Mouse (Mus musculus): Measurements from ENCODE around the gene Nlrx1.

The Nlrx1 gene

DNA sequence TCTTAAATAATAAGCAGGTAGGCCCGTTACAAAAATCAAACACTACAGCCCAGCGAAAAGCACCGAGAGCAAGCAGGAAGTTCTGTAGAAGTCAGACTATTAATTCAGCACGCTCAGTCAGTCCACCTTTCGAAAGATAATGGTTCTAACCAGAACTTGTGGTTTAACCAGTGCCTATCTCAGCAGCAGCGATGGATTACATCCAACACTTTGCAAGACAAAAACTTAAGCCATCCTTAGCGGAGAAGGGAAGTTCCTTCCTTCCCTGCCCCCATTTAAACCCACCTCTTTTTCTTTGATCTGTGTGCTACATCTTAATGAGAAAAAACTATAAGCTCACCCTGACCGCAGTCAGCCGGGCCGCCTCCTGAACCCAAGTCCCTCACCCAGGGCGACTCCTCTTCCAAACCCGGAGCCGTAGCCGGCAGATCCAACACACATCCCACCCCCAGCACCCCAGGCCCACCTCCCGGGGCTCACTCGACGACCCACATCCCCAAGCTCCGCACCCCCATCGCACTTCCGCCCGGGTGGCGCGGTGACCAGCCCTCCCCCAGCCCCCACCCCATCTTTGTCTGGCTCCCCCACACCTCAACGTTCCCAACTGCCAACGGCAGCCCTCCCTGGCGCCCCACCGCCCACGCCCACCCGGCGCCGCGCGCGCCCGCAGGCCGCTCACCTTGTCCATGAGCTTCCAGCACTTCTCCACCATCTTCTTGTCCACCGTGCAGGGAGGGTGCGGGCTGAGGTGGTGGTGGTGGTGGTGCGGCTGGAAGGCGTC lies 35.2 kb downstream of the Nlrx1 start:
- no peak for TF ChIP-seq GATA4 (IDR thresholded peaks at IDR 0.05; ENCODE audit: insufficient replicate concordance, low read length)

DNA sequence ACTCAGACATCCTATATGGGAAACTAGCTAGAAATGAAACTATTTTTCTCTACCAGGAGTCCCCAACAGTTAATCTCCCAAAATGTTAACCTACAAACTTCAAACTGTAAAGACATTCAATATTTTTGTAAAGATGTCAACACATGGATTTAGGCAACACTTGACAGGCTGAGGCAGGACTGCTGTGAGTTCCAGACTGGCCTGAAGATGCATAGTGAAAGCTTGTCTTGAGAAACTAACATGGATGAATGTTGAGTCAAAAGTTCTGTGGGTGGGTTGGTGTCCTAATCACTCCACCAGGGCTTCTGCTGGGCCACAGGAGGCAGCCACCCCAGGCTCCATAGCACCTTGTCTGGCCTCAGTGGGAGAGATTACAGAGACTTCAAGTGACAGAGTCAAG lies 36.8 kb downstream of the Nlrx1 start:
- TF ChIP-seq GATA4 (IDR thresholded peaks at IDR 0.05; ENCODE audit: insufficient replicate concordance, low read length): no peak

DNA sequence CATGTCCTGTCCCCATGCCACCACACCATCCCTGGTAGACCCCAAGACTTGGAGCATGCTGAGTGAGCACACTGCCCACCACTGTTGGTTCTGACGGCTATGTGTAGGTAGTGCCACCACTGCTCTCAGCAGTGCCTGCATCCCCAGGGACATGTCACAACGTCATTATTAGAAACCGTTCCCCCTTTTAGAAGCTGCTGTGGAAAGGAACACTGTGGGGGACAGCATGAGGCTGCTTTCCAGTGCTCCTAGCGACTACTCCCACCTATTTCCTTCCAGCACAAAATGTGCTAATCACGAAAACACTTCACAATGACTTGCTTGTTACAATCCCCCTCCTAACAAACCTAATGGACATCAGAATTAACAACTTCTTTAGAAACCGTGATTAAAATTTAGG lies 42.4 kb downstream of the Nlrx1 start:
- TF ChIP-seq GATA4 (IDR thresholded peaks at IDR 0.05; ENCODE audit: insufficient replicate concordance, low read length): no peak

DNA sequence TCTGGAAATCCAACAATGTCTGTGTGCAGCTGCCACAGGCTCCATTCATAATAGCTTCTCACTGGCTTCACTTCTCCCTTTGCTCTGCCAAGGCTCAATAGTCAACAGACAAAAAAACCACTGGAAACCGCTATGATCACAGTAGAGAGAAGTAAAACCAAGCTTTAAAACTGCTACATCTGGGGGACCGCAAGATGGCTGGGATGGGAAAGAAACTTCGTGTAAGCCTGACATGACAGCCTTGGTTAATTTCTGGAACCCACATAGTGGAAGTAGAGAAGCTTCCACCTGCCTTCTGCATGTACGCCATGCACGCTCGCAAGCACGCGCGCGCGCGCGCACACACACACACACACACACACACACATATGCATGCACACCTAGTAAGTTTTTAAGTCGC lies 54.9 kb downstream of the Nlrx1 start:
- no peak for TF ChIP-seq GATA4 (IDR thresholded peaks at IDR 0.05; ENCODE audit: insufficient replicate concordance, low read length)

DNA sequence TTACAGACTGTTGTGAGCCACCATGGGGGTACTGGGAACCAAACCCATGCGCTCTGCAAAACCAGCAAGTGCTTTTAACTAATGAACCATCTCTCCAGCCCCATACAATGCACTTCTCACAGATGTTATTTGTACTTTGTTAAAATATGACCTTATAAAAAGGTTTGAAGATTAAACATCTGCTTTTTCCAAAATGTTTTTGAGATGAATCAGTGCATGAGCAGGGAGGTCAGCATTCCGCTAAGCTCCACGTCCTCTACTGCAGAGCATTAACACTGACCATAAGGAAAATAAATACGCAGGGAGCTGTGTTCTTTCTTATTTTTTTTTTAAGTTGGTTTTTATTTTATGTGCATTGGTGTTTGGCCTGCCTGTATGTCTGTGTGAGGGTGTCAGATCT lies 56.0 kb downstream of the Nlrx1 start:
- no peak for TF ChIP-seq GATA4 (IDR thresholded peaks at IDR 0.05; ENCODE audit: insufficient replicate concordance, low read length)

DNA sequence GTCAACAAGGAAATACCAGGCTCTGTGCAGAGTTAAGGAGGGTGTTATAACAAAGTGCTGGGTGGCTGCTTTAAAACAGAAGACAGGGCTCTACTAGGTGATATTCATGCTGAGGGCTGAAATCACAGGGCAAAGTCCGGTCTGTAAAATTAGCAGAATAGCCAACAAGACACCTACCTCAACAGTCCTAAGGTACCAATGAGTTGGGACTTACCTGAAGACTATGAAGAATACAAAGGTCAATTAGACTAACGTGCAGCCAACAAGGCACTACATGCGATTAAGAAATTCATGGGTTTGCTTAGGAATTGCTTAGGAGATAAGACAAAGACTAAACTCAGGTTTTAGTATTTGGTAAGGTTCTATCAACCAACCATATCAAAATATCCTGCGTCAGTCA lies 59.0 kb downstream of the Nlrx1 start:
- TF ChIP-seq GATA4 (IDR thresholded peaks at IDR 0.05; ENCODE audit: insufficient replicate concordance, low read length): no peak

DNA sequence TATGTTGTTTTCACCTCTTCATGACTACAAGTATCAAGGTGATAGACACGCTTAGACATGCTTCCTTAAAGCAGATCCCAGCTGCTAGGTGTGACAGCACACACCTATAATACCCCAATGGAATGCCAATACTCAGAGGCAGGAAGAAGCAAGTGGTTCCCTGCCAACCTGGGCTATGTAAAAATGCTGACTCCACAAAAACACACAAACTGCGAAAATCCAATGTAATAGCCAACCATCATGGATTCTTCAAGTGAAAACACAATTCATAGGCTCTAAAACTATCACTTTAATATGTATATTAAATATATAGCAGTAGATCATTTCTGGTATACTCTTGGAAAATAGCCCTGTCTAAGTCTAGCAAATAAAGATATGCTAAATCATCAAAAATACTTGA lies 60.6 kb downstream of the Nlrx1 start:
- no peak for TF ChIP-seq GATA4 (IDR thresholded peaks at IDR 0.05; ENCODE audit: insufficient replicate concordance, low read length)

Data from liver, adult (tissue).